Mouse (Mus musculus) lung, adult 18-20 months (tissue): ENCODE results near the gene Galnt18.
A peak's percentile ranks its signal among the peaks of the same experiment; 100 is the strongest.

ENCODE experiments used
- DNase-seq, 2 experiments: peaks; one replicate each; pipeline ENCODE4 v3.0.0; 2022; ENCODE audit warnings: mixed read lengths in 2 of 2

Galnt18 gene

DNA sequence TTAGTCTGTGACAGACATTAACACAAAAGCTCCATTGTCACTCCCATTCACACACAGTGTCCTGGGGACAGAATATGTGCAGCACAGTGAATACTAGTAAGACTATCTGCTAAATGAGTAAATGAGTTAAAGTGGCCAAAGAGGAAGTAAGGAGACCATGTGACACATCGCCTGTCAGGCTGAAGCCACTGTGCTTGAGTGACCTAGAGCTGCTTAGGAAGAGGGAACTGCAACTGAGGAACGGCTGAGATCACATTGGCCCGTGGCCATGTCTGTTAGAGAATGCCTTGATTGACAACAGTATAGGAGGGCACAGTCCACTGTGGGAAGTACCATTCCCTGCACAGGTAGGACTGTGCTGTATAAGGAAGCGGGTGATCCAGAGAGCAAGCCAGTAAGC lies 67.0 kb downstream of the Galnt18 start:
- DNase-seq: no peak

DNA sequence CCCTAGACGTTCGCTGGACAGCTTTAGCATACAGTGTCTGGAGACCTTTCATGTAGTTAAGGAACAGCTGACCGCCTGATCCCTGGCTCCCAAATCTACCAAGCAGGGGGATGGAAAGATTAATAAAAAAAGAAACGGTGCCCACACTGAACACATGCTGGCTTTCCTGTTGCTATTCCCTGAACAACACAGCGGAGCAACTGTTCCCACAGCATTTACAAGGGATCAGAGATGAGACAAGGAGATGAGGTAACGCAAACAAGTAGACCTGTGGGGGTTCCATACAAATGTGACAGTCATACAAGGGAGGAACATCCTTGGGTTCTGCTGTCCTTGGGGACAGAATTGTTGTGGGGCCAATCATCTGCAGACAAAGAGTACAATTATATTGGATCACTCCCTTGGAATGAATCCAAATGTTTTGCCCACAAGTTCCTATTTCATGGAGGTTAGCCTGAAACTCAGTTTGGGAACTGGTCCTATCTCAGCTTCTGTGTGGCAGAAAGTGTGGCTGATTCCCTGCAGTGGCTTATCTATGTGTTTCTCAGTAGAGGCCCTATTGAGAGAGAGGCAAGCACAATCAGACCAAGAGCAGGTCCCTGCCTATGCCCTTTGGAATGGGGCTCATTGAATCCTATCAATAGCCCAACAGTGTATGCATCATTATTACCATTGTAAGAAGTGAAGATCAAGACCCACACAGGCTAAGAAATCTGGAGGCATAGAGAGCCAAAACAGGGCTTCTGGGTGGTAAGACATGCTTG lies 68.5 kb downstream of the Galnt18 start:
- no peak for DNase-seq

DNA sequence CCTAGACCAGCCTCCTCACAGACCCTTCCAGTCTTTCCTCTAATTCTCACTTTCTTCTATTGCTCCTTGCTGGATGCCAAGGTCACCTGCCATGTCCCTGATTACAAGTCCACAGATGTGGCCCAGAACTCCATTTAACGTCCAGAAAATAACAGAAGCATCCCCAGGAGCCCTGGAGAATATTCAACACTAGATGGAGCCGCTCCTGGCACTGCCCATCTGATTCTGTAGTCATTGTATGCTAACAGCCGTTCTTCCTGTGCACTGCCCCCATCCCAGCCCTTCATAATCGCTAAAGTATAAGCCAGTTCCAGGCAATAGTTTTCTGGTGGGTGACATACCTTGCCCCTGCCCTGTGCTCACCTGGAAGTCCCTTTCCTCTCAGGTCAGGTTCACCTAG lies 69.5 kb downstream of the Galnt18 start:
- no peak for DNase-seq

DNA sequence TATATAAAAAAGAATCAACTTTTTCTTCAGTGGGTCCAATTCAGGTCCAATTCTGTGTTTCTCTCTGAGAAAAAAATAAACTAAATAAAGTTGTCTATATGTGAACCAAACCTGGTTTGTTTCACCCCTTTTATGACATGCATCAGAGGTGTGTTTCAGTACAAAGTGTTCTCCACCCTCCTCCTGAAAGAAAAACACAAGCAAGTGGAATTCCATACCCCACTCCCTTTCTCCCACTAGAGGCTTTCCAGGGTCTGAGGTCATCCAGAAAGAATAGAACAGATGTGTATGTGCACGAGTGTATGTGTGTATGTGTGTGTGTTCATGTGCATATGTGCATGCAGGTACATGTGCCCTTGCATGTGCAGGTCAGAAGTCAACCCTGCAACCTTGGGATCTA lies 71.2 kb downstream of the Galnt18 start:
- no peak for DNase-seq

DNA sequence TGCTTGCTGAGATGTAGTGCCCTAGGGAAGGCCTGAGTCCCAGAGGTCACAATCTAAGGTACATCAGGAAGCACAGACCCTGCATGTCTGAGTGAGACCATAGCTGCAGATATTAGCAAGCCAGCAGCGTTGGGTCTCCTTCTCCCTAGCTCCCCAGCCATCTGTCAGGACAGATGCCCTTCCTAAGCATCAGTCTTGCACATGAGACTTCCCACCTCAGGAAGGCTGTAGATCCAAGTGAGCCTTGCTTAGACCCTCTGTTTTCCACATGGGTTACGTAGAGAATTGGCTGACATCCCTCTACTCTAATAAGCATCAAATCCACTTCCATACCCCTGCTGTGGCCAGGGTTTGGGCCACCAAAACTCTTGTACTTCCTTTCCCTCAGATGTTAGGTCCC lies 76.8 kb downstream of the Galnt18 start:
- DNase-seq: no peak

DNA sequence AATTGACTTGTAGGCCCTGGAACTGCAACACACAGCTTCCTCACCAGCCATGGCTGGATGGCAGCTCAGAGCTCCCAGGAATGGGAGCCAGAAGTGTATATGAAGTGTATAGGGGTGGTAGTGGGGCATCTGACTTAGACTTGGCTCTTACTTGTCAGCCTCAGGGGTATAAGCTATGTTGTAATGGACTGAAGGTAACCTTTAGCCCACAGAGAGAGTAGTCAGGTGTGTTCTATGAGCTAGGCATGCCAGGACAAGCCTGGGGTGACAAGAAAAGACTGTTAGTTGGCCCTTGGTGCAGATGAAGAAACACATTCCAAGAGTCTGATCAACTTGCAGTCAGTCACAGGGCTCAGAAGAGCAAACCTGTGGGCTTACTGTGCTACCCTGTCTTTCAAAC lies 78.0 kb downstream of the Galnt18 start:
- DNase-seq: peak in 1 of 2 experiments; percentile 31

DNA sequence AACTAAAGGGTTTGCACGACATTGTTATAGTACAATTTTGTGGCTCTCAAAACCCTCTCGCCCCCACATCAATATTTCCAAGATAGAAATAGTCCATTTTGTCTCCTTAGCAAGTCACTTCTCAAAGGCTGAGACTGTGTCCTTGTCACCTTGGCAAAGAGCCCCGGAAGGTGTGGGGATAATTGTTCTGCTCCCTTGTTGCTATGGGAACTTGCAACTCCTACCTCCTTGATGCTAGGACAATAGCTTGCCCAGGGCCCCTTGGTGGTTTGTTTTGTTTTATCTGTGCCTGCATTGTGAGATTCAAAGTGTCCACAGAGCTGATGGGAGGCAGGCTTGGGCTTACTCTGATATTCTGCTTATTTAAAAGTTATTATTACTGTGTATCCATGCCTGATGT lies 80.3 kb downstream of the Galnt18 start:
- DNase-seq: peak in 1 of 2 experiments; percentile 46

DNA sequence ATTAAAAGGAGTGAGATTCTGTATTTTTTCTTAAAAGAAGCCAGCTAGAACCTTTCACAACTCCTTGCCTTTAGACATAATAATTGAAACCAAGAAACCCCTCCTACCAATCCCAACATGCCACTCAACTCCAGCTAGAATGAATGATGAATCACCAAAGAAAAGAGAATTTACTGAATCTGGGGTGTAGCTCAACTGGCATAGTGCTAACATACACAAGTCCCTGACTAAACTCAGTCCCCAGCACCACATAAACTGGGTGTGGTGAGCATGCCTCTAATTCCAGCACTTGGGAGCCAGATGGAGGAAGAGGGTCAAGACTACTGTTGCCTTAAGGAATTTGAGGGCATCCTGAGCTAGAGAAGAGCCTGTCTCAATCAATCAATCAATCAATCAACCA lies 83.6 kb downstream of the Galnt18 start:
- DNase-seq: no peak

DNA sequence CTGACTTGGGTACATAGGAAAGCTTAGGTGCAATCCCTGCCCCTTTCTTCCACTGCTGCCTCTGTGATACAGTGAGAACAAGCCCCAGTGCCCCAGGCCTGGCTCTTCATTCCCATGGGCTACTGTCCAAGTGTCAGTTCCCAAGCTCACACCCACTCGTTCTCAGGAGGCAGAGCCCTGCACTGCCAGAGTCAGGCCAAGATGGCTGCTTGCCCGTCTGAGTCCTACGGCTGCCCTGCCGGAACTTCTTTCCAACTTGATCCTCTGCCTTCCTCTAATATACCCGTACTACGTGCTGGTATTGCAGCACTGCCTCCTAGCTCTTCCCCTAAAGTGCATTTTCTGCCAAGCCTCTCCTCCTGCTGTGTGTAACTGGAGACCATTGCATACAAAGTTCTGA lies 85.5 kb downstream of the Galnt18 start:
- DNase-seq: peak; percentile 40 to 54

DNA sequence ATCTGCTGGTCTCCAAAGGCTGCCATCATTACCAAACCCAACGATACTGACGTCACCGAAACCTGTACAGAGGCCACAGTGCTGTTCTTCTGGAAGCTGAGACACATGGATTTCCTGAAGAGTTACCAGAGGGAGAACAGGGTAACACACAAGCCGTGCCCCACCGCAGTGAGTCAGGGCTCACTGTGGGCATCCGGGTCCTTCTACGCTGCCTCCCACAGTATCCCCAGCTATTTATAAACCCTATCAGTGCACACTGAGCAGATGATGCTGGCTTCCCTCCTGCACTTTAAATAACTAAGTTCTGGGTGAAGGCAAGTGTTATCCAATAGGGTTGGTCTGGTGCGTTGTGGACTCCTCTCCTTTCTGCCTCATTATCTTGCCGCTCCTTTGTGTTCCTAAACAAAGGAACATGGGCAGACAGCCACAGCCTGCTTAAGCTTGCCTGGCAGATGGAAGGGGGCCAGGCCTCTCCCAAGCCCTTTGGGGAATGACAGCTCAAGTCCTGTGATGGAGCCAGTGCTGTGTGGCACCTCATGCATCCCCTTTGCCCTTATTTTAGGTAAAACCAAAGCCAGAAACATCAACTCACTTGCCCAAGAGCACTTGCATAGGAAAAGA lies 87.0 kb downstream of the Galnt18 start:
- peak; percentile 42 to 70 for DNase-seq

DNA sequence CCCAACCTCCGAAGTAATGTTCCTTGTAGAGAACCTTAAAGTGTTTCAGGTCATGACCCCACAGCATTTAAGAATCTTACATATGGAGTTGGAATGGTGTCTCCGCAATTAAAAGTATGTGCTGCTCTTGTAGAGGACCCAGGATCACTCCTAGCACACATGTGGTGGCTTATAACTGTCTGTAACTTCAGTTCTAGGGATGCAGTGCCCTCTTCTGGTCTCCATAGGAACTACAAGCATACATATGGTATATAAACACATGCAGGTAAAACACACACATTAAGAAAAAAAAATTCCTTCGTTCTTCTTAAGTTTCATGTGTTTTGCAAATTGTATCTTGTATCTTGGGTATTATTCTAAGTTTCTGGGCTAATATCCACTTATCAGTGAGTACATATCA lies 99.7 kb downstream of the Galnt18 start:
- DNase-seq: no peak

DNA sequence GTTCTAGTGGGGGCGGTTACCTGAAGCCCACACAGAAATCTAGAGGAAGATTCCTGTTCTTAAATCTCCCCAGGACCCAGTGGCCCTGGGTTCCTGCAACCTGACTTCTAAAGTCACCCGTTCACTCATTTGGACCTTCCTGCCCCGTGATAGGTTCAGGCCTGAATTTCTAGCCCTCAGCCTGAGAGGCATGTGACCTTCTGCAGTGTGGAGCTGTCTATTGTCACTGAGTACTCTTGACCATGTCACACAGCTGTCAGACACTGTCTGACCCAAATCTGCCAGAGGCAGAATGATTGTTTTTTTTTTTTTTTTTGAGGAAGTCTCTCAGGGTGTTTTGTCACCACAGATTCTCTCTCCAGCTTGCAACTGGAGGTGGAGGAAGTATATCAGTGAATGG lies 103.3 kb downstream of the Galnt18 start:
- DNase-seq: no peak

DNA sequence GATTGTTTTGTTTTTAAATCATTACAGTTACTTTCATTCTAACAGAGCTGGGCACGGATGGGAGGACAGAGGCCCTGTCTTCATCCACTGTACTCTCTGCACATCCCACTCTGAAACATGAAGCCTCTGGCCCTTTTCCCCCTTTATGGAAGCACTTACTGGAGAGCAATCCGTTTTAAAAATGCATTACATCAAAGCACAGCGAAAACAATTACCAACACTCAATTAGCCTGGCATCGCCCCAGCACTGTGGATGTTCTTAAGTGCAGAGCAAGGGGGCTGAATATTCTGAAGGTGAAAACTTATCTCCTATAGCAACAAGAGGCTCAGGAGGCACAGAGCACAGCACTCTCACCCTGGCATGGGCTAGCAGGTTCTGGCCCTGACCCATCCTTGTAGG lies 107.3 kb downstream of the Galnt18 start:
- no peak for DNase-seq

DNA sequence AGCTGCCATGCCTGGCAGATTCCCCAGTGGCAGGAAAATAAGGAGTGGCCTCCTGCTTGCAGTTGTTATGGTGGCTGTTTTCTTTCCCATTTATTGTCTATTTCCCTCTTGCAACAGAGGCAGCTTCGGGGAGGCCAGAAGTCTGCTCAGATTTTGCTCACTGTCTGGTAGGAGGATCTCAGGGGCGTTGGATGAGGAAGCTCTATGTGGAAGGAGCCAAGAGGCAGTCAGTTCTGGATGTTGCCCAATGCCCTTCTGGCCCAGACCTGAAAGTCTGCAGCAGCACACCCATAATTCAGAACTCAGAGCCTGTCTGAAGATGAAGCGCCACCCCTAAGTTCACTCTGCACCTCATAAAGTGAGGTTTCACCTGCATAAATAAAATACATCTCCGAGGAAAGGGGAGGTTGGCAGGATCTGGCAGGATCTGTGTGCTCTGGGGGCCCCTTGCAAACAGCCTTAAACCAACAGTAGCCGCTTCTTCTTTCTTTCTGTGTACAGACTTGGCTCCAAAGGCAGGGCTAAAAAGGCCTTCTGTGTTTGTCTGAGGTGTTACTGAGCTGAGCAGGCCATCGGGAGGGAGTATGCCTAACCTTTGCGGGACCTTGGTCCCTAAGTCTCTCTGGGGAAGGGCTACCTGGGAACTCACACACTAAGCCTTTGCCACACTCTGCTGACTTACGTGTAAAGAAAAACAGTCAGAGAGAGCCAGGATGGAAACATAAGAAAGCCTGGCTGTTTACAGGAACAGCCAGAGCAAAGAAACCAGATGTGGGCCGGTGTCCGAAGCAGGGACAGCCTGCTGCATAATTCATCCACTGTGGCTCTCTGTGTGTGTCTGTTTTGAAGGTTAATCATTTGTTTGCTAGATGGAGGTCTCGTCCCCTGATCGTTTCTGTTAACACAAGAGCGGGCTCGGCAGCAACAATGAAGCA lies 116.4 kb downstream of the Galnt18 start:
- DNase-seq: peak; percentile 30 to 38

DNA sequence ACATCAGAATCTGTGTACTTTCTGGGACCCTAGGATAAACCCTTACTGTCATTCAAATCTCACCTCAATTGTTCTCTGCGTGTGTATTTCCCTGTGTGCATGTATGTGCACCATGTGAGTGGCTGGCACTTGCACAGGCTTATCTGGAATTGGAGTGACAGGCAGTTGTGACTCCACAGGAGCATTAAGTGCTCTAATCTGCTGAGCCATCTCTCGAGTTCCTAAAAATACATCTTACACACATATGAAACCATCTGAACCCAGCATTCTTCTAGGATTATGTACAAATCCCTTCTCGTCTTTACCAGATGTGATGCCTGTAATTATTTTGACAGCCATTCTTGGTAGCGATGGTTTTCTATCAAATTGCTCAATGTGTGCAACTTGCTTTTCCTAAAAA lies 121.2 kb downstream of the Galnt18 start:
- DNase-seq: no peak

DNA sequence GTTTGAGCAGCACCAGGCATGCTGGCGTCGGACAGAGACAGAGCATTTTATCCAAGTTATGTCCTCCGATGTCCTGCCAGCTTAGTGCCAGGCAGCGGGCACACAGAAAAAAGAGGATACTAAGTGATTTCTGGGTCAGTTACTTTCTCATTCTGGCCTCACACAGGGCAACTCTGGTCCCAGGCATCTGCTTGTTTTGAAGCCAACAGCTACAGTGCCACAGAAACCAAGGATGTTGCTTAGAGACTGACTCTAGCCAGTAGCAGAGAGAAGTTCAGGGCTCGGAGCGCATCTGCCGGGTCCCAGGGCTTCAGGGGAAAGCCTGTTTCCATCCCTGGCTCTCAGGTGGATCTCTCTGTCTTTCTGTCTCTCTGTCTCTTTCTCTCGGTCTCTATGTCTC lies 124.8 kb downstream of the Galnt18 start:
- no peak for DNase-seq

DNA sequence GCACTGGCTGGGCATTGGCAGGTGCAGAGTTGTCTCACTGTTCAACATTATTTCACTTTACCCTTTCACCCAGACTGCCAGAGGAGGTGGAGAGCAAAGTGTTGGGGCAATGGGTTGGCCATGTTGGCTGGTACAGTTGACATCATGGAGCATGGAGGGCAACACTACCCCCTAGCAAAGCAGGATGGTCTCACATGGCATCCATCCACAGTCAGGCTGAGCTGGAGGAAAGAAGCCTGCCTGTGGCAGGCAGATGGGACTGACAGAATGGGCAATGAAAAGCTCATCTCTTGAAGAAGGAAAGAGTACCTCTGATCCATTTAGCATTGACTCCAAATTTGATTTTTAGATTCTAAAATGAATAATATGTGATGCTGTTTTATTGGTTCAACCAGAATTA lies 125.3 kb downstream of the Galnt18 start:
- no peak for DNase-seq

DNA sequence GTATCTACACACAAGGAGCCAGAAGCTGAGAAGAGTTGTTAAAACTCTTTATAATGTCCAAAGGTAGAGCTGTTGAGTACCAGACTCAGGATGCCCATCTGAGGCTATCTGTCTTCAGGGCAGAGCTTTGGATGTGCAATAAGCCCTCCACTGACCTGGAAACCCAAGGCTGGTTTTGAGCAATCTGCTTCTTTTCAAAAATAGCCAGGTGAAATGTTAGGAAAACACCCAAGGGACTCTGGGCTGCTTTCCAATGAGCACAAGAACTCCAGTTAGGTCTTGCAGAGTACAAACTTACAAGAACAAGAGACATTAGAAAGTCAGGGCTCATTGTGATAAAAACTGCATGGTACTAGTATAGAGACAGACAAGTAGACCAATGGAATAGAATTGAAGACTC lies 135.4 kb downstream of the Galnt18 start:
- no peak for DNase-seq

DNA sequence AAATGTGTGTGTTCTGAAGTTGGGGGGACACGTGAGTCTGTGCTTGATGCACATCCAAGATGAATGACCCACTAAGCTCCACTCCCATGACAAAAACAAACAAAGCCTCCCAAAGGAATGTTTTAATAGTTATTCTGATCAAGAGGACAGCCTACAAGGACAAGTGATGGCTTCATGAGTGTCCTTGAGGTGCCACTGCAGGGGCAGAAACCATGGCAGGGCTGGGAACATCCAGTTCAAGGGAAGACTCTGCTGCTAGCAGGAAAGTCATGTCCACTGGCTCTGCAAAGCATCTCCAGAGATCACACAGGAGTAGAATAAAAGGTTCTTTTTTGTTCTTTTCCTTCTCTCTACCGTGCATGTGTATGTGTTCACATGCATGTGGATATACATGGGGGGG lies 140.9 kb downstream of the Galnt18 start:
- no peak for DNase-seq

DNA sequence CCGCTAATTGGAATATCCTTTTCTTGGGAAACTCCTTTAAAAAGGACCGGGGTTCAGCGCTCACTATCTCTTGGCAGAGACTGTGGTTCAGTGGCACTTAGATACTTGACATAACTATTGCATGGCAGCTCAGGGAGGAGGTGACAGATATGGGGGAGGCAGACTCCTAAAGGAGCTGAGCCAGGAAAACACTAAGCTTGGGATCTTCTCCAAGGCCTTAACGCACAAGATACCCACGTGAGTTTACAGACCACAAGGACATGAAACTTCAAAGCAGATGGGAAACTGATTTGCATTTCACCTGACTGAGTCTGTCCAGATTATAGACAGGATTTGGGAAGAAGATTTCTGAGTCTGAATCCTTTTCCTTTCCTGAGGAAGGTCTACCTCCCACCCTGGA lies 141.3 kb downstream of the Galnt18 start:
- DNase-seq: no peak

DNA sequence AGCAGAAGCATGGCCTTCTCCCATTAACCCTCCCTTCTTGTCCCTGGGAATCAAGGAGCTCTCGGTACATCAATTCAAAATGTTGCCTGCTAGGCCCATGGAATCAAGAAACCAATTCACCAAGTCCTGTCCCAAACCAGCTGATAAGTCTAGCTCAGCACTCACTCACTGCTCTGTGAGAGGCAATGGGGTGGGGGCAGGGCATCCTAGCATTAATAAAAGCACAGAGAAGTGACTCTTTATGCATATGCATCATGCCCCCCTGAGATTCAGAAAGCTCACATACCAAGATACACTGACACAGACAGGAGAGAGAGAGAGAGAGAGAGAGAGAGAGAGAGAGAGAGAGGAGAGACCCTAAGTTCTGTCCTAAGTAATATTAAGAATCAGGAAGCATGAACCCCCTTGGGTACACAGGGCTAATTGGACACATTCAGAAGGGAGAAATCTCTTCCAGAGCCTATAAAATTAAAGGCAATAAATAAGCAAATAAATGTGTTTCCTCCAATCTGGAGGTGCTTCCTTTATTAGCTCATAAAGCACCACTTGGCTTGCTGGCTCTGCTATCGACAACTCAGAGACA lies 141.8 kb downstream of the Galnt18 start:
- DNase-seq: no peak

DNA sequence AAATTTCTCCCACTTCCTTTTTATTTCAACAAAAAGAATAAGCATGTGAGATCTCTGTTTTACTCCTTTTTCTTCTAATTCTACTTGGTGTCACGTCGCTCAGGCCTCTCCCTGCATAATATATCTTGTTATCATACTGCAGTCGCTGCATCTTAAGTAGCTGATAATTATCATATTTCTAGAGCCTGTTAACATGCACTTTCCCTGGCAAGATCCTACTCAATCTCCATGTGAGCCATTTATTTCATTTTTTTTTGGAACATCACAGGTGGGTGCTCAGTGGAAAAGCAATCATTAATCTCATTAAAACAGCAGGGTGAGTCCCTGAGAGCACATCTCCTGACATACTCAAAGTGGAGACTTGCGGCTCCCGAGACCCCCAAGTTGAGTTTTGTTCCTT lies 143.3 kb downstream of the Galnt18 start:
- DNase-seq: no peak

DNA sequence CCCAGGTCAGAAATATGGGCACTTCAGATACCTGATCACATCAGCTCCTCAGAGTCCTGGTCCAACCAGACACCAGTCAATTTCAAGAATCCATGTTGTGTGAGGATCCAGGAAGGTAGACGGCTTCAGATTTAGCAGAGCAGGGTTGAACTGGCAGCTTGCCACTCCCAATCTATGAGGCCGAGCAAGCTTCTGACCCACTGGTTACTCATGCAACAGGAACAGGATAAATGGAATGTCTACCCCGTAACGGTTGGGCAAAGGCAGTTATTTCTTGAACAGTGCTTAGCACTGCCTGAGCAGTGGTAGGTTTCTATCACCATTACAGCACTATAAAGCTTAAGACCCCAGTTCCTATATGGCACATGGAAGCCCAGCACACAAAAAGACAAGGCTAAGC lies 148.5 kb downstream of the Galnt18 start:
- no peak for DNase-seq
